Mouse (Mus musculus): Measurements from ENCODE around the gene Padi4.

Padi4 gene

DNA sequence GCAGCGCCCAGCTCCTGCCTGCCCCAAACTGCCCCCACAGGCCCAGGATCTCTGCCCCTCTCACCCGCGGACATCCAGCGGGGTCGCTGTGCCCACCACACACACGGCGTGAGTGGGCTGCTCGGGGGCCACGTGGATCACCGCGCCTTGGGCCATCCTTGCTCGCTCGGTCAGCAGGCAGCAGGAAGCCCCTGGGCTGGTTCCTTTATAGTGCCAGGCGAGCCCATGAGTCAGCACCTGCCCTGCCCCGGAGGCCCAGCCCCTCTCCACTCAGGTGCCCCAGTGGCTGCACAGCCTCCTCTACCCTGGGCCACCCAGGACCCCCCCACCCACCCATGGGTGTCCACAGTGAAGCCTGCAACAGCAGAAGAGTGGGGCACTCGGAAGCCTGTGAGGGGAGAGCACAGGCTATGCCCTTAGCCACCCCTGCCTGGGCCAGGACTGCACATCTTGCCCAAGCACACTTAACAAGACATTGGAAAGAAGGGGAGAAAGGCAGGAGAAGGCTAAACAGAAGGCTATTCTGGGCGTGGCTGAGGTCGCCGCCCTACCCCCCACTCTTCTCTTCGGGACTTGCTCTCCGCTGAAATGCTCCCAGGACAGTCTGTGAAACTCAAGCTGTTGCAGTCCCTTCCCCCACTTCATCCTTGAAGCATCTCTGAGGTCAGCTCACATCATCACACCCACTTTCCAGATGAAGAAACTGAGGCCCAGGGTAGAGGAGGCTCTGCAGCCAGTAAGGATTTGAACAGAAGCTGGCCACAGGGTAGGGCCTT lies at the start of gene Padi4:
Padi4 (minus strand) TSS at position 212 of the 776 bp plus-strand sequence.
- no peak for DNase-seq (ENCODE audit: low spot score in 2 of 2)

DNA sequence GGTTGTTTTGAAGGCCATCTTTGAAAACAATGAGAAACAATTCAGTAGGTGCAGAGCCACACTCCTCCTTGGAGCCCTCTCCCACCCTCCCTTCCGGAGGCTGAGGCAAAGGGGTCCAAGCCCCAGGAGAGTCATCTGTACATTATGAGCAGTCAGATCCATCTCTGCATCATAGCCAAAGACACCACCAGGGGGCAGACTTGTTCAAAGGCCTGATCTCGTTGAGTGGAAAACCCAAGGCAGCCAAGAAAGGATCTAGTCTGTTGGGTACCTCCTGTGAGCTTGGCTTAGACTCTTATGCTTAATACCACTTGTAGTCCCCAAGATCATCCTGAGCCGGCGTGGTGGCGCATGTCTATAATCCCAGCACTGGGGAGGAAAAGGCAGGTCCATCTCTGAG lies 48.0 kb upstream of the Padi4 start:
- DNase-seq (ENCODE audit: low spot score in 2 of 2): peak; percentile 47 to 79

DNA sequence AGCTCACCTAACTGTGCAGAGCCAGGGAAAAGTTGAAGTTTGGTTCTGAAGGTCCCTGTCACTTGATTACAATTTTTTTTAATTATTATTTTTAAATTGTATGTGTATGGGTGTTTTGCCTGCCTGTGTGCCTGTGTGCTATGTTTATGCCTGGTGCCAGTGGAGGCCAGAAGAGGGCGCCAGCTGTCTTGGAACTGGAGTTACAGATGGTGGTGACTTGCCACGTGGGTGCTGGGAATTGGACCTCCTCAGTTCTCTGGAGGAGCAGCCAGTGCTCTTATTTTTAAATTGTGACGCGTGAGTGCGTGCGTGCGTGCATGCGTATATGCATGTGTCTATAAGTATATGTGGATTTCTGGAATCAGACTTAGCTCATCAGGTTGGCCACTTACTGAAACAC lies 43.4 kb upstream of the Padi4 start:
- DNase-seq (ENCODE audit: low spot score in 2 of 2): no peak

DNA sequence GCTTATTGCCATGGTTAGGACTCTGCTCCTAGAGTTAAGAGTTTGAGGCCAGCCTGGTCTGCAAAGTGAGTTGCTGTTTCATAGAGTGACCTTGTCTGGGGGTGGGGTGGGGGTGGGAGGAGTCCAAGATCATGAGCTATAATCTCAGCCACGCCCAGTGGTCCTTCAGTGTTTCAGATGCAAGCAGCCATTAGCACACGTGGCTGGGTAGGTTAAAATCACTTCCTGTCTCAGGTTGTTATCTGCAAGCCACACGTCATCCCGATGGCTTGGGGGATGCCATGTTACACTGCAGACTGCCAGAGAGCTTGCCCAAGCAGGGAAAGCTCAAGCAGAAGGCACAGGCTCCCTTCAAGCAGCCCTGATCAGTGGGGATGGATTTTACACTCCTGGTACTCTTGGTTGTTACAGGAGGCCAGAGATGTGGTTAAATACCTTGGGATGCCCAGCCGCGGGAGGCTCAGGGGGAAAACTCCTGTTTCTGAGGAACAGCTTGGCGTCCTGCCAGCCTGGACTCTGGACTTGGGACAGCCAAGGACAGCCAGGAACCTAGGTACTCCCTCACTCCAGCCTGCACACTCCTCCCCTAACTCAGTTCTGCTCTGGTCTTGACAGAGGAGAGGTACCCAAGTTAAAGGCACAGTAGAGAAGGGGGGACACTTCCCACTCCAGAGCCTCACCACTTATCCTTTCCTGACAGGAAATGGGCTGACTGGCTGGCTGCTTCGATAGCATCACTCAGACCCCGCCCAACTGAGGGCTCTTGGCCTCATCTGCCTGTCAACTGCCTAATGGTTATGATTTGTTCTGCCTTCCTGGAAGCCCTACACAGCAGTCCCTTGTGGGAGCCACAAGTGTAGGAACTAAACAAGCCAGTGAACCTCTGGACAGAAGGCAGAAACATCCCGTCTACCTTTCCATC lies 42.2 kb upstream of the Padi4 start:
- DNase-seq (ENCODE audit: low spot score in 2 of 2): no peak

DNA sequence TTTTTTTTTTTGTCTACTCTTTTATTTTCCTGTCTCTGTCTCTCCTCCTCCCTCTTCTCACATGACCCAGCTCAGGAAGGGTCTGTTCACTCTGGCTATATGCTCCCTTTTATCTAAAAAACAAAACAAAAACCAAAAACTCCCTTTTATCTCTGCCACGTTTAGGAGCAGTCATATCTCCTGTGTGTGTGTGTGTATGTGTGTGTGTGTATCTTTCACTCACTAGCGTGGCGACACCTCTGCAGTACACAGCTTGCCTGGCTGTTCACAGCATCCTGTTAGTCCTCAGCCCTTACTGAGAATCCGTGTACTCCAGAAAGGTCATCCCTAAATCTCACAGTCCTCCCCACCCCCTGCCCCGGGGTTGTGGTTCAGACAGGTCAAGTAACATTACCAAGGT lies 41.5 kb upstream of the Padi4 start:
- DNase-seq (ENCODE audit: low spot score in 2 of 2): no peak

DNA sequence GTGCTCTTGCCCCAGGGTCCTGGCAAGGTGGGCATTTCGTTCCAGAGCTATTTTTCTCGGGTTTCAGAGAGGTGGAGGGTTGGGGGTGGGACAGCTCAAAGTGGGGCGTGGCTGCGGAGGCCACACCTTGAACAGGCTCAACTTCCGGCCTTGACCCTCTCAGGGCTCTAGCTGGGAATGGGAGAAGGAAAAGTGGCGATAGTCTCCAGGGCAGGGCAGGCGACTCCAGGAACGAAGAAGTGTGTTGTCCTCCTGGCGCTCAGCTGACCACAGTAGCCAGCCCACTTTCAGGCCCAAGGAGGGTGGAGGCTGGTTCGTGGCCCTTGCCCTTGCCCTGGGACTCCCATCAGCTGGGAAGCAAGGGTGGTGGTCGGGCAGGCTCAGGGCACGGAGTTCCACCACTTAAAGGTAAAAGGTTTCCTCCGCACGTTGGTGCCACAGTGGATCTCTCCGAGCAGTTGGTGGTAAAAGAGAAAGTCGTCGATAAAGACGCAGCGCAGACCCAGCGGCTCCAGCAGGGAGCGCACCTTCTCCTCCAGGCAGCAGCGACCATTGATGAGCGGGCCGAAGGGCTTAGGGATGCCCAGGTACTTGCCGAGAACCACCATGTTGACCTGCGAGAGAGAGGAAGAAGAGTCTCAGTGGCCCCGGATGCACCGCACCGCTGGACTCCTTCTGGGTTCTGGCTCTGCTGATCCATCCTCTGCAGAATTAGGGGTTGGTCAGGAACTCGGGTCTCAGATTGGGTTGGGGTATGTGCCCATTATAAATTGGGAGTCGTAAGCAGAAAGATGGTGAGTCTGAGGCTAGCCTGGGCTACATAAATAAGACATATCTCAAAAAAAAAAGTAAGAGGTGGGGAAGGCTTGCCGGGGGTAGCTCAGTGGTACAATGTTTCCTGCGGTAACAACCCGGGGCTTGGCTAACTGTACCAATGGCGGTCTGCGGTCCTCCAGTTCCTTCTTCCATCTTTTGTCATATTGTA lies 40.5 kb upstream of the Padi4 start:
- DNase-seq (ENCODE audit: low spot score in 2 of 2): peak; percentile 27 to 49

DNA sequence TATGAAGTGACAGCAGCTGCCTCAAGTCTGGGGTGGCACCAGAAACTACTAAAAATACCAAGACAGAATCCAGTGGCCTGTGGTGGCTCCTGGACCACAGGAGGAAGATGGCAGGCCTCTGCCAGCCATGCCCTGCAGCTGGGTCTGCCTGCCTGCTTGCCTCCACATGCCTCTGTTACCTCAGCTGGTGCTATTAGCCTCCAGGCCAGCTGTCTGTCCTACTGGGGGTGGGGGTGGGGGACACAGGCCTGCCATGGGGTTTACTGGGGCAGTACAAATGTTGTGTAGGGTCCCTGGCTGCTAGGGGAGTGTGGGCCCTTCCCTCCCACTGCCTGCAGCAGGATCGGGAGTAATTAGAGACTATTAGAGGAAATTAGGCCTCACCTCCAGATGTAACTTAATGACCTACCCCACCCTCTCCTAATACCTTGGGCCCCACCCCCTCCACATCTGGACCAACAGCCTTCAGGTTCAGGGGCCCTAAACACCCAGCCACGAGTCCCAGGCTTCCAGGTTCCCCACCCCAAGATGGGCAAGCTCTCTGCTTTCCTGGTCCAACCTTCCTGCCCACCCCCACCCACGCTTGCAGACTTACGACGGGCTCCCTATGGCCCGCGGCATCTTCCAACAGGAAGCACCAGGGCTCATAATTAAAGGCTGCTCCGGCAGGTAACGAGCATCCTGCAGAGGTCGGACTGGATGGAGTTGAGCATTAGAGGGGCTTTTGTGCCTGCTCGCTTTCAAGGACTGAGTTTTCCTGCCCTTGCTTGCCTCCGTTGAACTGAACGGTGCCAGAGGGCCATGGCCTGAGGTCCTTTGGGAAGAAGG lies 39.5 kb upstream of the Padi4 start:
- no peak for DNase-seq (ENCODE audit: low spot score in 2 of 2)

DNA sequence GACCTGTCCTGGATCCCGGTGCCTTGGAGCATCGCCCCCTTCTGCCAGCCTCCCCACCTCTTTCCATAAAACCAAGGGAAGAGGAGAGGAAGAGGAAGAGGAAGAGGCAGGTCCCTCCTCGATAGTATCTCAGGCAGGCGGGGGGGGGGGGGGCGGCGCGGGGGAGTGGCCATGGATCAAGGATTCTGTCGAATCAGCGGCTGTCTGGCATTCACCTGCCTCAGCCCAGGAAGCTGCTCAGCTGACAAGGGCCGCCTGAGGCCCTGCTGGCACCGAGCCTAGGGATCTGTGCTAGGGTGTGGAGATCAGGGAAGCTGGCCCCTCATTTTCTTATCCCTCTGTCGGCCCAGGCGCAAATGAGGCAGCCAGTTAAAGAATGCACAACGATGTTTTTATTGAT lies 38.6 kb upstream of the Padi4 start:
- no peak for DNase-seq (ENCODE audit: low spot score in 2 of 2)

DNA sequence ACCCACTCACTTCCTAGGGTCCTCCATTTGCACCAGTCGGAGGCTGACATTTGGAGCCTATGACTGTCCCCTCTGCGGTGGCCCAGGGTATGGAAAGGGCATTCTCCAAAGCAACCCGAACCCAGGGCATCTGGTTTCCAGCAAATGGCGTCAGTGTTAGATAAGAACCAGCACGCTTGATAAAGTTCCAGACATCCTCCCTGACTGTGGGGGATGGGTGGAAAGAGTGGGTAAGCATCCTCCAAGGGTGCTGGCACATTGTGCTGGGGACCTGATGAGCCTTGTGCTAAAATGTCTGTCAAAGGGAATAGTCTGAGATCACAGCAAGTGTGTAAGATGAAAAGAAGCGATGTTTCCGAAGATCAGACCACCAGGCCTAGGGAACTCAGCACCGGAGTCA lies 38.2 kb upstream of the Padi4 start:
- DNase-seq (ENCODE audit: low spot score in 2 of 2): no peak

DNA sequence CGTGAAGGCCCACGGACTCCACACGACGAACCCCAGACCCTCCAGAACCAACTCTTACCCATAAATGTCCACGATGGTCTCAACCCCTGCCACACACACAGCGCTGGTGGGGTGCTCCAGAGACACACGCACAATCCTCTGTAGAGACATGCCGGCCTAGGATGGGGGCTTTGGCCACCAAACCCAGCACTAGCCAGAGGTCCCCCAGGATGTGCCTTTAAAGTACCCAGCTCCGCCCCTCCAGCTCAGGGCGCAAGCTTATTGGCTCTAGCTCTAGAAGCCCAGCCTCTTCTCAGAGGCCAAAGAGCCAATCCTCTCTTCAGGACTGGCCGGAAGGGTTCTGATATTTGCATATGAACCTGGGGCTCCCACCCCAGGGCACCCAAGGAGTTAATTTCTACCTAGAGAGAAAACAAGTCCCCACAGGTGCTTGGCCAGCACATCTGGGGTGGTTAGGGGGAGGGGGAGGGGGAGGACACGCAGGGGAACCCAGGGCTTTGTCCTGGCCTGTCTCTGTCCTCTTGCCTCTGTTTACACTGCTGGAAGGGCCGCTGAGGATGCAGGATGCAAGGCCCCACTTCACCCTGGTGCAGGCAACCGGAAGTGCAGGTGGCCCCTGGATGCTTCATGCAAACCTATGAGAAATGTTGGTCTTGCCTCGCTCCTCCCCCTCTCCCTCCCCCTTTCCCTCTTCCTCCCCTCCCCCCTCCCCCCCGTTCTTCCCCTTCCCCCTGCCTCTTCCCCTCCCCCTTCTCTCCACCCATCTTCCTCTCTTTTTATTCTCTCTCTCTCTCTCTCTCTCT lies 36.6 kb upstream of the Padi4 start, which contains the start of gene Padi3:
Padi3 (minus strand) TSS at position 191 of the 803 bp plus-strand sequence.
- peak; percentile 55 to 65 for DNase-seq (ENCODE audit: low spot score in 2 of 2)

DNA sequence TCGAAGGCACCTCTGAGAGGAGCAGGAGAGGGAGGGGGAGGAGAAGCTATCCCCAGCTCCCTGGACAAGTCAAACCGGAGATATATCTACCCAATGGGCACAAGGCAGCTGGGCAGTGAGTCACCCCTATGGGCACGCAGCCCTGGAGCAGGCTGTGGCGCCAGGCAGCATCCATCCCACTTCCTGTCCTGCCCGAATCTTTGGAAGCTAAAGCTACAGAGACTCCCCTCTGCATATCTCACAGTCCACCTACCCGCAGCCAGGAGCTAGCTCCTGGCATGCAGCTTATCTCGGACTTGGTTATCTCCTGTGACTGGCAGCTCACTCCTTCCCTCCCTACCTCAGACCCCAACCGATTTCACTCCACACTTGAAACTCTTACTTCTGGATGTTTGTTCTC lies 35.1 kb upstream of the Padi4 start:
- DNase-seq (ENCODE audit: low spot score in 2 of 2): no peak

DNA sequence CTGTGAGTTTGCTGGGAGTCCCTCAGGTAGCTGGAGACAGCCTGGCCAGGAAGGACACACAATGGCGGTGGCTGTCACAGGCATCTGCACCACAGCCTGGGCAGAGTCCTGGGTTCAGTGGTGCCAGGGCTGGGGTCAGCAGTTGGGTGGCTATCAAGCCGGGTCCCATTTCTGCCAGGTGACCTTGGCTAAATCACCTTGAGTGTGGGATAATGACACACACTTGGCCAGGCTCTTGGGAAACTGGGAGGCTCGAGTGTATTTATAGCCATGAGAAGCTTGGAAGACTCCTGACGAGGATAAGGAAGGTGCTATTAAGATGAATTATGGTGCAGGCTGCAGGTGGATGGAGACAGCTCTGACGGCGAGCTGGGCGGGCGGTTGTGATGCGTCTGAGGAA lies 30.6 kb upstream of the Padi4 start:
- DNase-seq (ENCODE audit: low spot score in 2 of 2): no peak

DNA sequence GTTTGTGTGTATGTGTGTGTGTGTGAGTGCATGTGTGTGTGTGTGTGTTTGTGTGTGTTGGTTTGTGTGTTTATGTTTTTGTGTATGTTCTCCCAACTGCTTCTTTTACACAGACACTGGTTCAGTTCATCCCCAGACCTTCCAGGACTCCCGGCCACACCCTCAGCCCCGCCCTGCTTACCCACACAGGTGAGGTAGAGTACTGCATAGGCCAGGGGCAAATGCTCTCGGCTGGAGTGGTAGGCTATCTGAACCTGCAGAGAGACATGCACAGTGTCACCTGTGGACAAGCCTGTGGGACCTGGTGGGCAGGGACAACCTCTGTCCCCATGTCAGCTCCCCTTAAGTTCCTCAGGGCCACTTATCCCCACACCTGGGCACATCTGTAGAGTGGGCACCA lies 27.3 kb upstream of the Padi4 start:
- DNase-seq (ENCODE audit: low spot score in 2 of 2): no peak

DNA sequence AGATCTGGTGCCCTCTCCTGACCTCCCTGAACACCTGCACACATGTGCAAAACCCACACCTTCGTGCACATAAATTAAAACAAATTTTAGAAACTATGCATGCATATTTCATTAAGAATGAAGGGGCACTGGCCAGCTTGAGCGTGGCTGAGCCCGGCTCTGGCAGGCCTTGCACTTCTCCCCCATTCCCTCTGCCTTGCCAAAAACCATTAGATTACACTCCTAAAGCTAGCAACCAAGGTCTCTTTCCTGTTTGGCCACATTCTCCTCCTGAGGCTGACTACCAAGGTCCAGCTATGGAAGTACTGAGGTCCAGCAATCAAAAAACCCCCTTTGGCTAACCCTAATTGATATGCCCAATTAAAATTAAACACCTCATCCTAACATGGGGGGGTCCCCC lies 22.8 kb upstream of the Padi4 start:
- no peak for DNase-seq (ENCODE audit: low spot score in 2 of 2)

DNA sequence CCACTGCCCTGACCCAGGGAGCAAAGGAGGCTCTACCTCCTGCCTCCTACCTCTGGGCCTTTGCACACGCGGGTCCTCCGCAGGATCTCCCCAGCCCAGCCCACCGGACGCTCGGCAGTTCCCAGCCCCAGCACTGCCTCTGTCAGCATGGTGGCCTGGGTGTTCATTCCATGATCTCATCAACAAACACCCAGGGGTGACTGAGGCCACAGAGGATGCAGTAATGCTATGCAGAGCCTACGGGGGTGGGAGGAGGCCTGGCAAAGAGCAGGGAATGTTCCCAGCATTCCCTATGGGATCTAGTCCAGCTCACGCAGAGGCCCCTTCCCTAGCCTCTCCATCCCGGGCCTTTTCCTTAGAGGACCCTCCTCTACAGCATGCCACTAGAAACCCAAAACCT lies 20.6 kb upstream of the Padi4 start:
- DNase-seq (ENCODE audit: low spot score in 2 of 2): no peak

DNA sequence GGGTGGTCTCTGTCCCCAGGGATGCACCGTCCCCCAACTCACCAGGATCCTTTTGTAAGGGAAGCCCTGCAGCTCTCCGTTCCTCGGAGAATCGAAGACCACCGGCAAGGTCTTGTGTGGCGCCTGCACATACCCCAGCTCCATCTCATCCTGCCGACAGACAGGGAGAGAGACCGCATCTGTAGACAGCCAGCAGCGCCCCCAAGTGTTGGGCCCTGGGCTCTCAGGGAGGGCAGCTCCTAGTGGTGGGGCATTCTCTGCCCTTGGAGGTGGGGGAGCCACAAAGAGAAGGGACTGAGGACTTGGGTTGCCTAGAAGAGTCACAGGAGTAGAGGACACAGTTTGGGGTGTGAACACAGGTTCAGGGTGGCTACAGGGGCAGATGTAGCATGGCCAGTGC lies 19.8 kb upstream of the Padi4 start:
- DNase-seq (ENCODE audit: low spot score in 2 of 2): no peak

DNA sequence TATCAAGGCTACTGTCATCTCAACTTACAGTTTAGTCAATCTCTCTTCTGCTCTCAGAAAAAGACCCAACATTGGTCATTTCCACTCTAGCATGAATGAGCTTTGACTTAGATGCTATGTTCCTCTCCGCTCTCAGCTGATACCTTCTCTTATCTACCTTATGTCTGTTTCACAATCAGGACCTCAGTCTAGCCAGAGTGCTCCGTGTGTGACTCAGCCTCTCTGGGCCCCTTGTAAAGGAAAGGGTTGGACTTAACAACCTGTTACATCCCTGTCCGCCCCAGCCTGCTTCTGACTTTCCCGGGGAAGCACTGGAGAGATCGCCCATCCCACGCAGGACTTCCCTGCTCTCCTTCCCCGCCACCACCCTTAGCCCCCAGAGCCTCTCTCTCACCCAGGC lies 18.5 kb upstream of the Padi4 start:
- no peak for DNase-seq (ENCODE audit: low spot score in 2 of 2)

DNA sequence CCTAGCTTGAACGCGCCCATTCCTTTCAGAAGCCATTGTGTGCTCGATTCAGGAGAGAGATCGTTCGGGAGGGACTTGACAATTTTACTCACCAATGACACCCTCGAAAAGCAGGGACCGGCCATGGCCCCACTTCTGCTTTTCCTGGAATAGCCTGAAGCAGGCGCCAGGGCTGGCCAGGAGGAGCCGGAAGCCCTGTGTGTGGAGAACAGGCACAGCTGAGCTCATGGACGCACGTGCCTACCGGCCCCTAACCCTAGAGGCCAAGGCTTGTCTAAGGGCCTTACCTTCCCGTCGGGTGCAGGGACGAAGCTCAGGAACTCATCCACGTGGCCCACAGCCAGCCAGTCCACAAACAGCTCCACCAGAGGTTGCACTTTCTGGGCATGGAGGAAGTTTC lies 17.0 kb upstream of the Padi4 start:
- DNase-seq (ENCODE audit: low spot score in 2 of 2): no peak

DNA sequence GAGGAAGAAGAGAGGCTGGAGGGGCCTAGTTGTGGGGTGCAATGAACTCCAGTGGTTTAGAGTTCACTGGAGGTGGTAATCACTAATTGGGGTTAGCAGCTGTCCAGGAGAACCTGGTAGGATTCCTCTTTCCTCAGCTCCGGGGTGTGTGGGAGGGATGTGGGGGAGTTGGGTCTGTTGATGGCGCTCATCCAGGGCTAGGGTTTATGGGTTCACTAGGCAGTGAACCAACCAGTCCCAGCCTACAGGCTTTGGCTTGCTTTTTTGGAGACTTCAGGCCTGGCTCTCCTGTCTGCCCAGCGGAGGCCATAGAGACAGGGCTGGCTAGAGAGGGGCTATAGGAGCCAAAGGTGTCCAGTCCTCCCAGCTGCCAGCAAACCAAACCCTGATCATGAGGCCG lies 15.9 kb upstream of the Padi4 start:
- DNase-seq (ENCODE audit: low spot score in 2 of 2): no peak

DNA sequence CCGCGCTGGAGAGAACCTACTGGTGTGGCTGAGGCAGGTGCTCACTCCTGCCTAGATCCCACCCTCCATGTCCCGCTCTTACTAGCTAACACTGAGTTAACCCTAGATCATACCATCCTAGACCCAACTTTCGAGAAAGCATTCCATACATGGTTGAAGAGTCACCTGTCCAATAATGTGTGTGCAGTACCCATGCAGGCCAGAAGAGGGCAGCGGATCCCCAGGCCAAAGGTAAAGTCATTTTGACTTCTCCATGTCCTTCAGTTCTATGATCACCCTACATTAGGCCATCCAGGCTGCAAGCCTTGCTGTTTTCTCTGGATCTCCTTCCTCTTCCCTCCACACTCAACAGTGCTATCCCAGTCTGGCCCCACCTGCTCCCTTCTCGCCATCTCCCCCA lies 14.9 kb upstream of the Padi4 start:
- DNase-seq (ENCODE audit: low spot score in 2 of 2): peak; percentile 62 to 78

Data from thymus, postnatal 10 days (tissue).